Mouse (Mus musculus) forebrain, embryonic 11.5 days (tissue): ENCODE data around the gene Zmym5. TPM values are rescaled to one million over a fixed set of nuclear protein-coding genes. Genes with fewer than 3 reads are reported as not detected.
"Not testable (repeated sequence)": the region's sequence is repeated elsewhere in the genome, so short reads cannot be mapped to it uniquely, and the experiment has no call there.

Source experiments
- ATAC-seq: fragments of 200-750 bp; cut with Nextera tagmentation; replicated peaks from 2 replicates; pipeline ENCODE4 v1.8.0; 2017; ENCODE audit warnings: moderate TSS enrichment; ENCODE audit not compliant: low FRiP score
- DNase-seq: peaks from one replicate; pipeline ENCODE4 v3.0.0-alpha.2; 2017; ENCODE audit warnings: low spot score
- H3K27ac ChIP-seq: fragments of 300-500 bp; sonication (generic); 2 replicates; pipeline ENCODE4 v1.5.1; 2014; ENCODE audit warnings: low read depth, low read length
- H3K27me3 ChIP-seq: fragments of 300-500 bp; sonication (generic); 2 replicates; pipeline ENCODE4 v1.6.1; 2014; ENCODE audit warnings: mild to moderate bottlenecking, low read length, mixed read lengths; ENCODE audit not compliant: control insufficient read depth, insufficient read depth
- H3K36me3 ChIP-seq: fragments of 300-500 bp; sonication (generic); 2 replicates; pipeline ENCODE4 v1.6.1; 2014; ENCODE audit warnings: mild to moderate bottlenecking, low read length, moderate library complexity, mixed read lengths; ENCODE audit not compliant: control insufficient read depth, insufficient read depth
- H3K4me1 ChIP-seq: fragments of 300-500 bp; sonication (generic); replicated peaks from 2 replicates; pipeline ENCODE4 v1.6.1; 2014; ENCODE audit warnings: low read length, mixed read lengths; ENCODE audit not compliant: control insufficient read depth, insufficient read depth
- H3K4me2 ChIP-seq: fragments of 300-500 bp; sonication (generic); 2 replicates; pipeline ENCODE4 v1.6.1; 2014; ENCODE audit warnings: low read depth, mild to moderate bottlenecking, low read length, moderate library complexity, mixed read lengths; ENCODE audit not compliant: severe bottlenecking
- H3K4me3 ChIP-seq: fragments of 300-500 bp; sonication (generic); 2 replicates; pipeline ENCODE4 v1.5.1; 2014; ENCODE audit warnings: low read depth, low read length
- H3K9ac ChIP-seq: fragments of 300-500 bp; sonication (generic); 2 replicates; pipeline ENCODE4 v1.6.1; 2014; ENCODE audit warnings: low read length
- H3K9me3 ChIP-seq: fragments of 300-500 bp; sonication (generic); 2 replicates; pipeline ENCODE4 v1.6.1; 2016; ENCODE audit warnings: low read length, mixed read lengths; ENCODE audit not compliant: control insufficient read depth
- WGBS: fragments of 180-500 bp; shearing (Covaris S2); extraction: QIAGEN DNeasy Blood & Tissue Kit; methylation state at CpG from one replicate; pipeline ENCODE4 v1.1.7; 2014; 5-methylcytosine and 5-hydroxymethylcytosine counted together
- polyA plus RNA-seq: library from polyadenylated mRNA; unstranded; fragments of >200 nt; fragmentation: Nextera tagmentation; extraction: Ambion mirVana; gene quantifications from 2 replicates; pipeline ENCODE4 v1.2.1, GENCODE M21; 2014

The Zmym5 gene
- 23.2 and 23.9 TPM in 2 replicates for polyA plus RNA-seq

- peak within 1 kb of the TSS; percentile 68 for H3K4me2 ChIP-seq
- peak within 1 kb of the TSS; percentile 84 for H3K9ac ChIP-seq
- DNase-seq = peak; percentile 96
- ATAC-seq = peak; percentile 98
- H3K4me3 ChIP-seq = peak within 1 kb of the TSS; percentile 74
- under 1% methylated on average over 35 of the region's 72 CpGs for WGBS
- not testable (repeated sequence) for H3K9me3 ChIP-seq, H3K4me1 ChIP-seq, H3K27me3 ChIP-seq, H3K36me3 ChIP-seq
- peak within 1 kb of the TSS; percentile 86 for H3K27ac ChIP-seq
Observed at GRCm38 (mm10) chr14:56811701-56812339, at the start of gene Zmym5. TSS of gene Zmym5 (minus strand) at chr14:56811716.

GRCm38 (mm10) chr14:56849681-56850080 lies 38.2 kb upstream of the Zmym5 start:
- Histone ChIP-seq H3K4me2 (no peak overlapping the region), H3K9me3 (peaks cover 3% of the 10 kb centered on the region; the same call in 1 of the 2 replicates), H3K27ac (no peak overlapping the region), H3K9ac (no peak overlapping the region), H3K4me1 (no peaks in the 10 kb centered on the region), H3K36me3 (no peaks in the 10 kb centered on the region), H3K27me3 (no peaks in the 10 kb centered on the region), H3K4me3 (no peak overlapping the region)
- DNase-seq (no peak), ATAC-seq (no peak)
- 80% methylated on average over 2 of the region's 2 CpGs for WGBS

GRCm38 (mm10) chr14:56848322-56848721 lies 36.8 kb upstream of the Zmym5 start:
- DNase-seq = no peak
- Histone ChIP-seq H3K27ac (no peak overlapping the region), H3K9ac (no peak overlapping the region), H3K4me2 (no peak overlapping the region), H3K27me3 (no peaks in the 10 kb centered on the region), H3K4me3 (no peak overlapping the region), H3K36me3 (no peaks in the 10 kb centered on the region), H3K4me1 (no peaks in the 10 kb centered on the region), H3K9me3 (no peaks in the 10 kb centered on the region)
- ATAC-seq = no peak
- WGBS = 73% methylated on average over 2 of the region's 2 CpGs

- Histone ChIP-seq H3K9ac (no peak overlapping the region), H3K27me3 (no peaks in the 10 kb centered on the region), H3K27ac (no peak overlapping the region), H3K4me1 (no peaks in the 10 kb centered on the region), H3K4me2 (no peak overlapping the region), H3K36me3 (no peaks in the 10 kb centered on the region), H3K9me3 (no peaks in the 10 kb centered on the region), H3K4me3 (no peak overlapping the region)
- WGBS = 42% methylated on average over 2 of the region's 2 CpGs
- DNase-seq = no peak
- no peak for ATAC-seq
Observed at GRCm38 (mm10) chr14:56844507-56844906, 33.0 kb upstream of the Zmym5 start.

- no peaks in the 10 kb centered on the region for H3K27me3 ChIP-seq
- 79% methylated on average over 4 of the region's 4 CpGs for WGBS
- no peak for DNase-seq
- H3K4me1 ChIP-seq = no peaks in the 10 kb centered on the region
- H3K4me3 ChIP-seq = no peak overlapping the region
- H3K36me3 ChIP-seq = no peaks in the 10 kb centered on the region
- H3K4me2 ChIP-seq = no peak overlapping the region
- no peak overlapping the region for H3K9ac ChIP-seq
- no peaks in the 10 kb centered on the region for H3K9me3 ChIP-seq
- ATAC-seq = no peak
- H3K27ac ChIP-seq = no peak overlapping the region
Observed at GRCm38 (mm10) chr14:56844033-56844432, 32.5 kb upstream of the Zmym5 start.

- not testable (repeated sequence) for H3K36me3 ChIP-seq, H3K4me1 ChIP-seq, ATAC-seq, H3K9me3 ChIP-seq, H3K4me2 ChIP-seq, H3K9ac ChIP-seq, H3K27ac ChIP-seq, H3K4me3 ChIP-seq, H3K27me3 ChIP-seq, DNase-seq
- 82% methylated on average over 5 of the region's 5 CpGs for WGBS
Observed at GRCm38 (mm10) chr14:56834576-56834975, 23.1 kb upstream of the Zmym5 start.

GRCm38 (mm10) chr14:56833211-56833610 lies 21.7 kb upstream of the Zmym5 start:
- not testable (repeated sequence) for H3K27me3 ChIP-seq, H3K4me3 ChIP-seq, ATAC-seq, H3K36me3 ChIP-seq, H3K27ac ChIP-seq, DNase-seq, H3K9ac ChIP-seq, H3K4me1 ChIP-seq, H3K4me2 ChIP-seq, H3K9me3 ChIP-seq
- 82% methylated on average over 10 of the region's 10 CpGs for WGBS

- Histone ChIP-seq H3K4me2 (no peak overlapping the region), H3K36me3 (no peaks in the 10 kb centered on the region), H3K4me3 (no peak overlapping the region), H3K27ac (no peak overlapping the region), H3K4me1 (no peaks in the 10 kb centered on the region), H3K9ac (no peak overlapping the region), H3K9me3 (no peaks in the 10 kb centered on the region), H3K27me3 (no peaks in the 10 kb centered on the region)
- DNase-seq = no peak
- 83% methylated on average over 1 of the region's 1 CpGs for WGBS
- ATAC-seq = no peak
Observed at GRCm38 (mm10) chr14:56832563-56833113, 21.1 kb upstream of the Zmym5 start.

- 95% methylated on average over 3 of the region's 3 CpGs for WGBS
- H3K27me3 ChIP-seq = no peaks in the 10 kb centered on the region
- H3K9ac ChIP-seq = no peak overlapping the region
- no peaks in the 10 kb centered on the region for H3K4me1 ChIP-seq
- H3K4me3 ChIP-seq = no peak overlapping the region
- no peaks in the 10 kb centered on the region for H3K9me3 ChIP-seq
- DNase-seq (no peak), ATAC-seq (no peak)
- no peaks in the 10 kb centered on the region for H3K36me3 ChIP-seq
- H3K27ac ChIP-seq = no peak overlapping the region
- H3K4me2 ChIP-seq = no peak overlapping the region
Observed at GRCm38 (mm10) chr14:56832147-56832546, 20.6 kb upstream of the Zmym5 start.
